Mouse (Mus musculus) CH12.LX (cell line): Measurements from ENCODE around the gene Actl7a. TPM values are rescaled to one million over a fixed set of nuclear protein-coding genes. Genes with fewer than 3 reads are reported as not detected.

Experiments
- DNase-seq: peaks from one replicate; pipeline ENCODE4 v3.0.0-alpha.2; 2013; ENCODE audit errors: extremely low read depth
- H3K27ac ChIP-seq: 2 replicates; pipeline ENCODE4 v1.5.1; 2012; ENCODE audit warnings: low read depth, mild to moderate bottlenecking, control low read depth, moderate library complexity; ENCODE audit not compliant: insufficient read depth
- H3K27me3 ChIP-seq: replicated peaks from 2 replicates; pipeline ENCODE3; 2012; ENCODE audit warnings: inconsistent platforms
- H3K36me3 ChIP-seq, 2 experiments: replicated peaks in 1 of 2; 2 replicates each; pipeline versions ENCODE3 to v1.6.1; 2012; ENCODE audit warnings: inconsistent platforms in 1 of 2, low read length in 1 of 2, mild to moderate bottlenecking in 1 of 2, mixed read lengths in 1 of 2, moderate library complexity in 1 of 2; ENCODE audit not compliant: control insufficient read depth in 1 of 2, insufficient read depth in 1 of 2
- H3K4me1 ChIP-seq, 2 experiments: 2 replicates each; pipeline ENCODE4 v1.6.1; 2012; ENCODE audit warnings: inconsistent platforms in 1 of 2, moderate library complexity in 1 of 2; ENCODE audit not compliant: insufficient read depth in 2 of 2, control insufficient read depth in 1 of 2
- H3K4me2 ChIP-seq: 2 replicates; pipeline ENCODE4 v1.6.1; 2012; ENCODE audit warnings: low read depth, mild to moderate bottlenecking, control low read depth; ENCODE audit not compliant: poor library complexity, insufficient read depth, severe bottlenecking
- H3K4me3 ChIP-seq, 3 experiments: fragments of 150-350 bp in 1 of 3; sonication (generic) in 1 of 3; replicated peaks in 1 of 3; 2 replicates each; pipeline versions ENCODE3 to v1.5.1; 2011 to 2012; ENCODE audit warnings: low read depth in 2 of 3, low read length in 2 of 3, mild to moderate bottlenecking in 2 of 3, moderate library complexity in 2 of 3, control low read depth in 1 of 3, improper control_type of control experiment in 1 of 3, inconsistent platforms in 1 of 3, mixed read lengths in 1 of 3; ENCODE audit not compliant: poor library complexity in 1 of 3
- H3K79me2 ChIP-seq: replicated peaks from 2 replicates; pipeline ENCODE4 v1.6.1; 2012; ENCODE audit warnings: mild to moderate bottlenecking, moderate library complexity; ENCODE audit not compliant: control insufficient read depth, poor library complexity, insufficient read depth, severe bottlenecking; ENCODE audit errors: extremely low read depth
- H3K9ac ChIP-seq: 2 replicates; pipeline ENCODE4 v1.6.1; 2012; ENCODE audit warnings: low read depth, mild to moderate bottlenecking, control low read depth, moderate library complexity; ENCODE audit not compliant: insufficient read depth
- H3K9me3 ChIP-seq: replicated peaks from 2 replicates; pipeline ENCODE3; 2012; ENCODE audit warnings: low read length, inconsistent platforms, mixed read lengths
- CTCF ChIP-seq, 2 experiments: IDR thresholded peaks in 1 of 2; conservative IDR thresholded peaks in 1 of 2; 2 replicates each; pipeline ENCODE4 v1.5.1; 2011 to 2012; ENCODE audit warnings: low read depth in 2 of 2, low read length in 2 of 2, improper control_type of control experiment in 1 of 2, inconsistent platforms in 1 of 2, mild to moderate bottlenecking in 1 of 2, moderate library complexity in 1 of 2
- USF1 ChIP-seq: IDR thresholded peaks from 2 replicates; pipeline ENCODE4 v1.6.1; 2014; ENCODE audit warnings: low read depth, mild to moderate bottlenecking, inconsistent platforms, low read length, improper control_type of control experiment
- dilution Hi-C: fragments of 300-500 bp; cut with MboI; formaldehyde crosslinking; loops from 2 replicates; pipeline ENCODE4 v1.14.3; 2020; ENCODE audit warnings: low sequenced_read_pairs; ENCODE audit not compliant: extremely low pct_unique_long_range_greater_than_20kb, extremely low pct_ligation_motif_present
- in situ Hi-C: fragments of 300-500 bp; cut with MboI; formaldehyde crosslinking; loops from 3 replicates; pipeline ENCODE4 v1.14.3; 2019; ENCODE audit warnings: low sequenced_read_pairs, low pct_ligation_motif_present, low pct_unique_long_range_greater_than_20kb, mixed read lengths
- polyA plus RNA-seq: library from polyadenylated mRNA; unstranded; fragments of >175 nt; gene quantifications from 2 replicates; pipeline ENCODE4 v1.2.1, GENCODE M21; 2012; ENCODE audit warnings: low read depth; ENCODE audit not compliant: insufficient read length
- total RNA-seq, 2 experiments: library from RNA; depleted of rRNA; stranded (reverse); fragments of 300-350 nt in 1 of 2; fragments of >200 nt in 1 of 2; gene quantifications; 2 replicates each; pipeline ENCODE4 v1.2.3; 2012 to 2014

Actl7a gene
- total and polyA plus RNA-seq, 3 experiments = 0.08 TPM; not detected in 2

DNA sequence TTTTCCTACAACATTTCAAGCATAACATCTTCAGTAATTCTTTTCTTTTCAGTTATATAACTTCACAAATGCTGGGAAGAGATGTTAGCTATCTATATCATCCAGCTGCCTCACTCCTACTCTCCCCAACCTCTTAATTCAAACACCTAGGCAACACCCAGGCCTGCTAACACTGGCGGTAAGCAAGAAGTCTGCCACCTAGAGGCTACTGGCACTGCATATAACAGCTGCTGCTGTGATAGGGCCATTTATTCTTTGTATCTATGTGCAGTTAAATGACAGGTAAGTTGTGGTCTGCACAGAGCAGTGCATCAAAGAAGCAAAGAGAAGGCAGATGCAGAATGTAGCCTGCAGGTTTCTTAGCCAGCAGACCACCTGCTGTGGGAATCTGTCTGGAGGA lies 48.2 kb downstream of the Actl7a start:
- Histone ChIP-seq H3K36me3 (peaks cover 81 to 92% of the 10 kb centered on the region in 2 experiments), H3K9me3 (no peaks in the 10 kb centered on the region), H3K4me3 (no peak overlapping the region), H3K27ac (no peak overlapping the region), H3K27me3 (no peaks in the 10 kb centered on the region), H3K79me2 (no peaks in the 10 kb centered on the region; the same call in 1 of the 2 replicates), H3K4me1 (no peaks in the 10 kb centered on the region), H3K4me2 (no peak overlapping the region), H3K9ac (no peak overlapping the region)
- no peak for TF ChIP-seq USF1
- TF ChIP-seq CTCF (conservative IDR thresholded peaks at IDR 0.05 in 1 of 2, IDR thresholded peaks at IDR 0.05 in 1 of 2; ENCODE audit: low read depth in 2 of 2, low read length in 2 of 2) = peak in 1 of 2 experiments; percentile 46; a peak in 3 of 4 replicates
- in situ Hi-C loops (no loop called here), dilution Hi-C loops (no loop called here)
- DNase-seq = peak; percentile 26

Other genes starting within 250 kb of the Actl7a start
- gene Gm26657, start 3.3 kb upstream of the Actl7a start, total RNA-seq (2012; rRNA removed) = 0.08 TPM in 1 of 2 replicates, not detected in the other
- gene Gm26657, start 3.3 kb upstream of the Actl7a start, total RNA-seq (2014; rRNA removed) = not detected in 2 replicates
- not detected in 2 replicates for gene Gm26657, start 3.3 kb upstream of the Actl7a start, polyA plus RNA-seq
- gene Actl7b, start 2.0 kb upstream of the Actl7a start, total RNA-seq (2012; rRNA removed) = 0.08 and 0.13 TPM in 2 replicates
- 0.16 TPM in 1 of 2 replicates, not detected in the other for gene Actl7b, start 2.0 kb upstream of the Actl7a start, total RNA-seq (2014; rRNA removed)
- 0.21 and 0.23 TPM in 2 replicates for gene Actl7b, start 2.0 kb upstream of the Actl7a start, polyA plus RNA-seq
- 58.1 and 68.0 TPM in 2 replicates for gene Elp1, start 58.9 kb downstream of the Actl7a start, total RNA-seq (2012; rRNA removed)
- 88.4 and 98.2 TPM in 2 replicates for gene Elp1, start 58.9 kb downstream of the Actl7a start, total RNA-seq (2014; rRNA removed)
- 54.3 and 58.2 TPM in 2 replicates for gene Elp1, start 58.9 kb downstream of the Actl7a start, polyA plus RNA-seq
- gene Fam206a, start 58.9 kb downstream of the Actl7a start, total RNA-seq (2012; rRNA removed) = 8.2 and 11.1 TPM in 2 replicates
- gene Fam206a, start 58.9 kb downstream of the Actl7a start, total RNA-seq (2014; rRNA removed) = 6.0 and 7.9 TPM in 2 replicates
- gene Fam206a, start 58.9 kb downstream of the Actl7a start, polyA plus RNA-seq = 26.1 and 29.4 TPM in 2 replicates
- 3.3 and 4.0 TPM in 2 replicates for gene Ctnnal1, start 121.8 kb downstream of the Actl7a start, total RNA-seq (2012; rRNA removed)
- 5.2 and 5.3 TPM in 2 replicates for gene Ctnnal1, start 121.8 kb downstream of the Actl7a start, total RNA-seq (2014; rRNA removed)
- 4.2 and 4.9 TPM in 2 replicates for gene Ctnnal1, start 121.8 kb downstream of the Actl7a start, polyA plus RNA-seq
- 8.4 and 9.0 TPM in 2 replicates for gene Tmem245, start 204.0 kb downstream of the Actl7a start, total RNA-seq (2012; rRNA removed)
- gene Tmem245, start 204.0 kb downstream of the Actl7a start, total RNA-seq (2014; rRNA removed) = 4.0 and 4.4 TPM in 2 replicates
- 4.7 and 5.6 TPM in 2 replicates for gene Tmem245, start 204.0 kb downstream of the Actl7a start, polyA plus RNA-seq
- gene Frrs1l, start 247.0 kb downstream of the Actl7a start, total RNA-seq (2012; rRNA removed) = not detected in 2 replicates
- gene Frrs1l, start 247.0 kb downstream of the Actl7a start, total RNA-seq (2014; rRNA removed) = not detected in 2 replicates
- not detected in 2 replicates for gene Frrs1l, start 247.0 kb downstream of the Actl7a start, polyA plus RNA-seq